Mouse (Mus musculus) gastrocnemius, adult 8-10 months (tissue): ENCODE results near the gene Atp8a2. TPM values are rescaled to one million over a fixed set of nuclear protein-coding genes. Genes with fewer than 3 reads are reported as not detected.
"Not testable (repeated sequence)": the region's sequence is repeated elsewhere in the genome, so short reads cannot be mapped to it uniquely, and the experiment has no call there.

Experiments used
- DNase-seq, 2 experiments: peaks; one replicate each; pipeline ENCODE4 v3.0.0; 2022; ENCODE audit warnings: low spot score in 2 of 2
- total RNA-seq, 4 experiments: library from RNA; stranded (reverse); gene quantifications; 2 replicates each; pipeline ENCODE4 v1.2.4; 2022

Atp8a2 gene
- total RNA-seq, 4 experiments from 2014 or later, result 0.38 to 0.51 (median 0.42) TPM

- no peak for DNase-seq
These were observed 169.8 kb downstream of the Atp8a2 start for GRCm38 (mm10) chr14:60027139-60027538.

- DNase-seq, result peak; percentile 23 to 49
These were observed 170.3 kb downstream of the Atp8a2 start for GRCm38 (mm10) chr14:60026647-60027046.

- DNase-seq, result peak; percentile 13 to 46
These were observed 181.1 kb downstream of the Atp8a2 start for GRCm38 (mm10) chr14:60015891-60016290.

GRCm38 (mm10) chr14:60001801-60002200 is 195.2 kb downstream of the Atp8a2 start:
- DNase-seq, result no peak

- no peak for DNase-seq
These were observed 208.1 kb downstream of the Atp8a2 start for GRCm38 (mm10) chr14:59988860-59989259.

GRCm38 (mm10) chr14:59987975-59988374 is 209.0 kb downstream of the Atp8a2 start:
- no peak for DNase-seq

GRCm38 (mm10) chr14:59978007-59978406 is 219.0 kb downstream of the Atp8a2 start:
- DNase-seq, result no peak

- no peak for DNase-seq
These were observed 225.7 kb downstream of the Atp8a2 start for GRCm38 (mm10) chr14:59971221-59971730.

GRCm38 (mm10) chr14:59969485-59970134 is 227.4 kb downstream of the Atp8a2 start:
- peak; percentile 33 to 64 for DNase-seq

- no peak for DNase-seq
These were observed 229.0 kb downstream of the Atp8a2 start for GRCm38 (mm10) chr14:59967847-59968550.

- DNase-seq, result no peak
These were observed 230.0 kb downstream of the Atp8a2 start for GRCm38 (mm10) chr14:59966981-59967380.

- no peak for DNase-seq
These were observed 232.4 kb downstream of the Atp8a2 start for GRCm38 (mm10) chr14:59964569-59964968.

GRCm38 (mm10) chr14:59960961-59961360 is 236.0 kb downstream of the Atp8a2 start:
- DNase-seq, result no peak

GRCm38 (mm10) chr14:59960214-59960890 is 236.6 kb downstream of the Atp8a2 start:
- DNase-seq, result no peak

GRCm38 (mm10) chr14:59959723-59960122 is 237.3 kb downstream of the Atp8a2 start:
- no peak for DNase-seq

- no peak for DNase-seq
These were observed 247.0 kb downstream of the Atp8a2 start for GRCm38 (mm10) chr14:59949983-59950382.

GRCm38 (mm10) chr14:59942864-59943611 is 253.9 kb downstream of the Atp8a2 start:
- DNase-seq, result peak; percentile 63 to 70

- DNase-seq, result no peak
These were observed 254.8 kb downstream of the Atp8a2 start for GRCm38 (mm10) chr14:59942199-59942598.

- DNase-seq, result no peak
These were observed 264.6 kb downstream of the Atp8a2 start for GRCm38 (mm10) chr14:59932355-59932754.

- DNase-seq, result no peak
These were observed 265.4 kb downstream of the Atp8a2 start for GRCm38 (mm10) chr14:59931412-59932058.

- not testable (repeated sequence) for DNase-seq
These were observed 267.8 kb downstream of the Atp8a2 start for GRCm38 (mm10) chr14:59929190-59929589.
